8 mouse cellular contexts compared by ENCODE assay signal in the genomic region with DNA sequence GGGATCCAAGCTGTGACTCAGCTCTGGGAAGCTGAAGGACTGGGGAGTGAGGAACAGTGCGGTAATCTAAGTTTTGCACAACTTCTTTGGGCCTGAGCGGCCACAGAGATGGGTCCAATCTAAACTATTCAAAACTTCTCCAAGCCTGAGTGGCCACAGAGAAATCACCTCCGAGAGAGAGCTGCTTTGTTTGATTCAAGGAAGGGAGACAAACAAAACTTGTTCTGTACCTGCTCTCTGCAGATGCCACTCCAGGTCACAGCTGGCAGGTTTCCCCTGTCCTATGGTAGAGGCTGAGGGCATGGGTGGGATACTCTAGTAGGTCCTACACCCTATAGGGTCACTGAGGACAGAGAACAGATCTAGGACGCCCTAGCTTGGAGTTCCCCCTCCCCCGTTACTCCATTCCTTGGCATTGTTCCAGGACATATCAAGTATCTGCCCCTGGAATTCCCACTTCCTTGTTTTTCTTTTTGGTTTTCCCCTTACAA.
DNase-seq lines count a peak whose midpoint lies in the region; ATAC-seq lines count a peak whose summit lies in the region.

No protein-coding gene starts in this region.

- peak overlapping the region; percentile 27 for H3K4me3 ChIP-seq in heart, embryonic 13.5 days
- H3K4me3 ChIP-seq in limb, embryonic 10.5 days = no peak overlapping the region

- peak overlapping the region; percentile 51 for H3K9ac ChIP-seq in heart, embryonic 13.5 days

- peaks cover 92% of the 10 kb centered on the region for H3K4me1 ChIP-seq in heart, embryonic 13.5 days
- H3K4me1 ChIP-seq in limb, embryonic 10.5 days = peaks cover 42% of the 10 kb centered on the region

- peak; percentile 54 for DNase-seq in cerebellum, adult 9-10 months
- no peak for DNase-seq in cerebellum, postnatal 25 days
- DNase-seq in ES-CJ7 (ENCODE audit: low read depth, low spot score) = peak; percentile 66
- no peak for DNase-seq in limb, embryonic 10.5 days (ENCODE audit: low spot score)
- no peak for DNase-seq in frontal cortex, adult 2 months (ENCODE audit: extremely low spot score in 1 of 2, low spot score in 1 of 2)
- DNase-seq in ovary, adult 18-20 months (ENCODE audit: low spot score) = no peak
- no peak for DNase-seq in MN1 (ENCODE audit: low spot score)

- no peaks in the 10 kb centered on the region for H3K9me3 ChIP-seq in heart, embryonic 13.5 days
- H3K9me3 ChIP-seq in limb, embryonic 10.5 days (replicated peaks) = no peaks in the 10 kb centered on the region

- peak overlapping the region; percentile 73 for H3K4me2 ChIP-seq in heart, embryonic 13.5 days

- H3K27ac ChIP-seq in heart, embryonic 13.5 days (replicated peaks) = peak overlapping the region; percentile 81
- peak overlapping the region; percentile 46; the same call in 1 of the 2 replicates for H3K27ac ChIP-seq in limb, embryonic 10.5 days

- no peaks in the 10 kb centered on the region for H3K27me3 ChIP-seq in heart, embryonic 13.5 days (replicated peaks)
- no peaks in the 10 kb centered on the region for H3K27me3 ChIP-seq in limb, embryonic 10.5 days (ENCODE audit: low read depth, poor library complexity, severe bottlenecking)

- ATAC-seq in heart, embryonic 13.5 days (ENCODE audit: extremely low read depth, insufficient number of reproducible peaks, low FRiP score, low TSS enrichment) = no peak

- 36% methylated on average over 5 of the region's 5 CpGs for WGBS in heart, embryonic 13.5 days
- WGBS in limb, embryonic 10.5 days = 83% methylated on average over 5 of the region's 5 CpGs

- no peaks in the 10 kb centered on the region for H3K36me3 ChIP-seq in heart, embryonic 13.5 days
- H3K36me3 ChIP-seq in limb, embryonic 10.5 days = peaks cover 20% of the 10 kb centered on the region

Comparison
In these comparisons a context has a peak if more than half of its experiments do, and no peak if none do; other contexts are left out.
1. DNase-seq: peak in cerebellum, adult 9-10 months (single experiment) and ES-CJ7 (single experiment); none in cerebellum, postnatal 25 days (0 of 2), limb, embryonic 10.5 days (single experiment), frontal cortex, adult 2 months (0 of 2), ovary, adult 18-20 months (single experiment) and MN1 (single experiment).